13 mouse cellular contexts compared by ENCODE assay signal in the genomic region with DNA sequence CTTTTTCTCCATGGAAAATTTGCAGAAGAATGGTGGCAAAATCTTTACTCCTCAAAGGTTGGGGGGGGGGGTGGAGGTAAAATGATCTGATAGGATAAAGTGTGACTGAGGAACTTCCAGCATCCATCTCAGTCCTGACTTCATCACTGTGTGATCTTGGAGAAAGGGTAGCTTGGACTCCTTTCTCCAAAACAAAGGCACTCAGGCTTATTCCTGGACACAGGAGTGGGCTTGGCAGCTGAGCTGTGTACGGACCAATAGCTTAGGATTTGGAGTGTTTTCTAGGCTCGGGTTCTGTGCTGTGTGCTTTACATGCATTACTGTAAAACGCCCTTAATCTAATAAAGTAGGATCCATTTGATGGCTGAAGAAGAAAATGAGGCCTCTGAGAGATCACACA.
DNase-seq lines count a peak whose midpoint lies in the region; ATAC-seq and TF ChIP-seq lines count a peak whose summit lies in the region.
"Had no signal": no experiment of that assay in that cellular context is flagged by ENCODE, and none has a peak within 500 bp of the region (broad histone marks: within the 10 kb centered on the region; RNA-seq: fewer than 3 reads in every experiment).

No protein-coding gene starts in this region.

- H3K4me3 ChIP-seq in kidney, embryonic 14.5 days (ENCODE audit: low read length), result no peak overlapping the region
- no peak overlapping the region for H3K4me3 ChIP-seq in hindbrain, embryonic 10.5 days
- H3K4me3 ChIP-seq in hindbrain, embryonic 16.5 days (ENCODE audit: low read length), result no peak overlapping the region
- H3K4me3 ChIP-seq in midbrain, postnatal 0 days (ENCODE audit: low read depth, low read length), result no peak overlapping the region
- H3K4me3 ChIP-seq in intestine, embryonic 16.5 days (ENCODE audit: low read length), result no peak overlapping the region
- H3K4me3 ChIP-seq: gastrocnemius, adult 2 months; layer of hippocampus, adult 2 months; limb, embryonic 10.5 days; liver, embryonic 12.5 days had no signal

- ATAC-seq in kidney, embryonic 14.5 days (ENCODE audit: low FRiP score, low TSS enrichment), result peak; percentile 25; the same call in 1 of the 2 replicates
- ATAC-seq in hindbrain, embryonic 16.5 days, result peak; percentile 40; the same call in 1 of the 2 replicates
- ATAC-seq in midbrain, postnatal 0 days (ENCODE audit: low FRiP score), result no peak
- ATAC-seq in intestine, embryonic 16.5 days, result no peak
- ATAC-seq: intestine, postnatal 0 days; liver, embryonic 12.5 days had no signal

- TF ChIP-seq CTCF in midbrain, postnatal 0 days (IDR thresholded peaks at IDR 0.05), result no peak

- DNase-seq in kidney, postnatal 10 days, result no peak
- DNase-seq in hindbrain, embryonic 10.5 days (ENCODE audit: low spot score), result no peak
- DNase-seq in midbrain, postnatal 0 days (ENCODE audit: low spot score), result peak; percentile 44
- DNase-seq in spleen, postnatal 14 days (ENCODE audit: low spot score in 2 of 2), result no peak
- DNase-seq: gastrocnemius, adult 2 months; thymus, adult 2 months had no signal

- no peaks in the 10 kb centered on the region for H3K4me1 ChIP-seq in kidney, embryonic 14.5 days (ENCODE audit: control insufficient read depth, insufficient read depth, low read length)
- peaks cover 4% of the 10 kb centered on the region for H3K4me1 ChIP-seq in hindbrain, embryonic 10.5 days (replicated peaks)
- peaks cover 8% of the 10 kb centered on the region; the same call in 1 of the 2 replicates for H3K4me1 ChIP-seq in hindbrain, embryonic 16.5 days (ENCODE audit: control insufficient read depth, insufficient read depth, low read depth, low read length)
- 0 out of 2 replicates have a peak, but pooled peaks cover 7% of the 10 kb centered on the region for H3K4me1 ChIP-seq in midbrain, postnatal 0 days (ENCODE audit: insufficient read depth, low read length)
- H3K4me1 ChIP-seq in intestine, embryonic 16.5 days (ENCODE audit: control insufficient read depth, insufficient read depth, low read length), result no peaks in the 10 kb centered on the region
- H3K4me1 ChIP-seq: limb, embryonic 10.5 days; liver, embryonic 12.5 days had no signal

- H3K9me3 ChIP-seq in kidney, embryonic 14.5 days (ENCODE audit: control insufficient read depth, low read length), result no peaks in the 10 kb centered on the region
- H3K9me3 ChIP-seq in hindbrain, embryonic 10.5 days, result no peaks in the 10 kb centered on the region
- no peaks in the 10 kb centered on the region for H3K9me3 ChIP-seq in hindbrain, embryonic 16.5 days (ENCODE audit: control insufficient read depth, low read length)
- no peaks in the 10 kb centered on the region for H3K9me3 ChIP-seq in midbrain, postnatal 0 days (ENCODE audit: low read length)
- no peaks in the 10 kb centered on the region for H3K9me3 ChIP-seq in intestine, embryonic 16.5 days (ENCODE audit: control insufficient read depth, low read length)
- H3K9me3 ChIP-seq: limb, embryonic 10.5 days; liver, embryonic 12.5 days had no signal

- H3K36me3 ChIP-seq in kidney, embryonic 14.5 days (ENCODE audit: control insufficient read depth, insufficient read depth, low read length), result no peaks in the 10 kb centered on the region
- H3K36me3 ChIP-seq in hindbrain, embryonic 10.5 days, result no peaks in the 10 kb centered on the region
- H3K36me3 ChIP-seq in hindbrain, embryonic 16.5 days (ENCODE audit: control insufficient read depth, insufficient read depth, low read length), result no peaks in the 10 kb centered on the region
- H3K36me3 ChIP-seq in midbrain, postnatal 0 days (ENCODE audit: insufficient read depth, low read length), result no peaks in the 10 kb centered on the region
- H3K36me3 ChIP-seq in intestine, embryonic 16.5 days (ENCODE audit: control insufficient read depth, insufficient read depth, low read length), result no peaks in the 10 kb centered on the region
- H3K36me3 ChIP-seq: limb, embryonic 10.5 days; liver, embryonic 12.5 days had no signal

- 54% methylated on average over 3 of the region's 3 CpGs for WGBS in kidney, embryonic 14.5 days
- WGBS in hindbrain, embryonic 10.5 days, result 78% methylated on average over 3 of the region's 3 CpGs
- 53% methylated on average over 3 of the region's 3 CpGs for WGBS in hindbrain, embryonic 16.5 days
- WGBS in midbrain, postnatal 0 days, result 30% methylated on average over 3 of the region's 3 CpGs
- 58% methylated on average over 3 of the region's 3 CpGs for WGBS in intestine, embryonic 16.5 days

- H3K27ac ChIP-seq in kidney, embryonic 14.5 days (ENCODE audit: low read depth, low read length), result no peak overlapping the region
- 0 out of 2 replicates have a peak overlapping the region, but pooled peaks have one; percentile 40 for H3K27ac ChIP-seq in hindbrain, embryonic 10.5 days
- H3K27ac ChIP-seq in hindbrain, embryonic 16.5 days (ENCODE audit: low read depth, low read length), result peak overlapping the region; percentile 3
- no peak overlapping the region for H3K27ac ChIP-seq in midbrain, postnatal 0 days (ENCODE audit: low read depth, low read length)
- H3K27ac ChIP-seq in intestine, embryonic 16.5 days (ENCODE audit: low read length), result no peak overlapping the region
- H3K27ac ChIP-seq: gastrocnemius, adult 2 months; limb, embryonic 10.5 days; liver, embryonic 12.5 days had no signal

- H3K9ac ChIP-seq in kidney, embryonic 14.5 days (ENCODE audit: low read depth, low read length), result no peak overlapping the region
- H3K9ac ChIP-seq in hindbrain, embryonic 16.5 days (ENCODE audit: low read depth, low read length), result no peak overlapping the region
- no peak overlapping the region for H3K9ac ChIP-seq in midbrain, postnatal 0 days (replicated peaks; ENCODE audit: low read length, poor library complexity, severe bottlenecking)
- H3K9ac ChIP-seq in intestine, embryonic 16.5 days (ENCODE audit: low read depth, low read length), result no peak overlapping the region
- H3K9ac ChIP-seq: liver, embryonic 12.5 days had no signal

- no peak overlapping the region for H3K4me2 ChIP-seq in kidney, embryonic 14.5 days (replicated peaks; ENCODE audit: low read depth, low read length)
- no peak overlapping the region for H3K4me2 ChIP-seq in hindbrain, embryonic 16.5 days (ENCODE audit: low read length)
- H3K4me2 ChIP-seq in midbrain, postnatal 0 days (ENCODE audit: low read depth, low read length, poor library complexity, severe bottlenecking), result no peak overlapping the region
- no peak overlapping the region for H3K4me2 ChIP-seq in intestine, embryonic 16.5 days (ENCODE audit: low read depth, low read length)
- H3K4me2 ChIP-seq: liver, embryonic 12.5 days had no signal

- H3K27me3 ChIP-seq in kidney, embryonic 14.5 days (ENCODE audit: control insufficient read depth, insufficient read depth, low read length), result no peaks in the 10 kb centered on the region
- H3K27me3 ChIP-seq in hindbrain, embryonic 10.5 days (ENCODE audit: insufficient read depth, poor library complexity, severe bottlenecking), result no peaks in the 10 kb centered on the region
- no peaks in the 10 kb centered on the region for H3K27me3 ChIP-seq in hindbrain, embryonic 16.5 days (replicated peaks; ENCODE audit: control insufficient read depth, insufficient read depth, low read length)
- no peaks in the 10 kb centered on the region for H3K27me3 ChIP-seq in midbrain, postnatal 0 days (ENCODE audit: insufficient read depth, low read length)
- no peaks in the 10 kb centered on the region for H3K27me3 ChIP-seq in intestine, embryonic 16.5 days (replicated peaks; ENCODE audit: control insufficient read depth, insufficient read depth, low read length)
- H3K27me3 ChIP-seq: liver, embryonic 12.5 days had no signal

Comparison
In these comparisons a context has a peak if more than half of its experiments do, and no peak if none do; other contexts are left out.
1. ATAC-seq: peak in kidney, embryonic 14.5 days (single experiment) and hindbrain, embryonic 16.5 days (single experiment); none in midbrain, postnatal 0 days (single experiment) and intestine, embryonic 16.5 days (single experiment).
2. H3K27ac ChIP-seq: peak in hindbrain, embryonic 10.5 days (single experiment) and hindbrain, embryonic 16.5 days (single experiment); none in kidney, embryonic 14.5 days (single experiment), midbrain, postnatal 0 days (single experiment) and intestine, embryonic 16.5 days (single experiment).